Comparison of ENCODE assay signal across 8 mouse cellular contexts in the genomic region with DNA sequence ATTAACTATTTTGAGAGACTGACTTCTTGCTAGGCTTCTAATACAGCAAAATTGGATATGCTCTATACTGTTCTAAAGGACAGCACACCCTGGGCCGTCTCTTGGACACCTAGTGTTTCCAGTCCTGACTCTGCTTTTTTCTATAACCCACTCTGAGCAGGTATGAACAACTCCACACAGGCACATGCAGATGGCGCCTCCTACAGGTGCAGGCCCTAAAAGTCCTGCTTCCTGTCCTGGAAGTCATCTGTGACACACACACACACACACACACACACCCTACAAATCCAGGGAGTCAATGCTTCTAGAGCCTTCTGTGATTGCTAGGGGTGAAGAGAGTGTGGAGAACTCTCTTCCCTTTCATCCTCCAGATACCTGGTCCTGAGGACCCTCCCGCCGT. TPM values are rescaled to one million over a fixed set of nuclear protein-coding genes. Genes with fewer than 3 reads are reported as not detected.
DNase-seq lines count a peak whose midpoint lies in the region; ATAC-seq and TF ChIP-seq lines count a peak whose summit lies in the region.

No protein-coding gene starts in this region.

- WGBS in lung, adult 2 months, result 91% methylated on average over 4 of the region's 4 CpGs
- 87% methylated on average over 4 of the region's 4 CpGs for WGBS in forebrain, embryonic 12.5 days

- no peak for TF ChIP-seq POLR2A in lung, adult 2 months (IDR thresholded peaks at IDR 0.05; ENCODE audit: borderline replicate concordance, extremely low read depth, low read depth, low read length)

- H3K27me3 ChIP-seq in forebrain, embryonic 12.5 days, result no peaks in the 10 kb centered on the region

- ATAC-seq in frontal cortex, adult (ENCODE audit: low TSS enrichment), result peak; percentile 1; the same call in 1 of the 2 replicates
- ATAC-seq in forebrain, embryonic 12.5 days (ENCODE audit: low FRiP score), result no peak

- H3K27ac ChIP-seq in forebrain, embryonic 12.5 days, result no peak overlapping the region

- DNase-seq in frontal cortex, postnatal 25 days (ENCODE audit: low spot score in 2 of 2), result no peak
- DNase-seq in urinary bladder, postnatal 14 days (ENCODE audit: low spot score), result peak; percentile 49
- DNase-seq in urinary bladder, postnatal 10 days (ENCODE audit: low spot score), result no peak
- DNase-seq in lung, adult 2 months, result peak; percentile 59
- peak; percentile 86 for DNase-seq in thymus, postnatal 4 days
- DNase-seq in ovary, adult 18-20 months (ENCODE audit: low spot score), result no peak

- no peak overlapping the region for H3K4me3 ChIP-seq in lung, adult 2 months (replicated peaks; ENCODE audit: extremely low read depth, low read depth, low read length)
- H3K4me3 ChIP-seq in forebrain, embryonic 12.5 days (replicated peaks), result no peak overlapping the region

- H3K4me1 ChIP-seq in lung, adult 2 months (ENCODE audit: control insufficient read depth, insufficient read depth, low read length), result peaks cover 14% of the 10 kb centered on the region
- H3K4me1 ChIP-seq in forebrain, embryonic 12.5 days, result no peaks in the 10 kb centered on the region

- peak; percentile 69 for TF ChIP-seq CTCF in lung, adult 2 months (IDR thresholded peaks at IDR 0.05; ENCODE audit: insufficient read depth, low read length)

- no peak overlapping the region for H3K4me2 ChIP-seq in forebrain, embryonic 12.5 days

- no peak overlapping the region for H3K9ac ChIP-seq in forebrain, embryonic 12.5 days

- no peaks in the 10 kb centered on the region for H3K9me3 ChIP-seq in forebrain, embryonic 12.5 days

- H3K36me3 ChIP-seq in forebrain, embryonic 12.5 days (replicated peaks), result no peaks in the 10 kb centered on the region

RNA-seq across cellular contexts. Expression of a gene that starts 40.8 kb away (rescaled TPM):
- 8.7 and 10.5 TPM in 2 replicates for polyA plus RNA-seq in lung, adult 2 months (2012; rRNA removed)
- 0.56 and 1.5 TPM in 2 replicates for polyA plus RNA-seq in forebrain, embryonic 12.5 days (2016; fragmentation: Nextera tagmentation; extraction: Ambion mirVana)

RNA-seq across cellular contexts. Expression of a gene that starts 46.8 kb away (rescaled TPM):
- polyA plus RNA-seq in lung, adult 2 months (2012; rRNA removed), result 21.6 and 30.9 TPM in 2 replicates
- 0.47 and 0.56 TPM in 2 replicates for polyA plus RNA-seq in forebrain, embryonic 12.5 days (2016; fragmentation: Nextera tagmentation; extraction: Ambion mirVana)

Comparison
In these comparisons a context has a peak if more than half of its experiments do, and no peak if none do; other contexts are left out.
1. DNase-seq: peak in urinary bladder, postnatal 14 days (single experiment), lung, adult 2 months (single experiment) and thymus, postnatal 4 days (single experiment); none in frontal cortex, postnatal 25 days (0 of 2), urinary bladder, postnatal 10 days (single experiment) and ovary, adult 18-20 months (single experiment).
2. RNA of a gene that starts 46.8 kb away (polyA plus RNA-seq): 21.6 to 30.9 TPM in lung, adult 2 months; 0.47 to 0.56 TPM in forebrain, embryonic 12.5 days; every median in the first group is over 10 times any median in the second.